In the genomic region with DNA sequence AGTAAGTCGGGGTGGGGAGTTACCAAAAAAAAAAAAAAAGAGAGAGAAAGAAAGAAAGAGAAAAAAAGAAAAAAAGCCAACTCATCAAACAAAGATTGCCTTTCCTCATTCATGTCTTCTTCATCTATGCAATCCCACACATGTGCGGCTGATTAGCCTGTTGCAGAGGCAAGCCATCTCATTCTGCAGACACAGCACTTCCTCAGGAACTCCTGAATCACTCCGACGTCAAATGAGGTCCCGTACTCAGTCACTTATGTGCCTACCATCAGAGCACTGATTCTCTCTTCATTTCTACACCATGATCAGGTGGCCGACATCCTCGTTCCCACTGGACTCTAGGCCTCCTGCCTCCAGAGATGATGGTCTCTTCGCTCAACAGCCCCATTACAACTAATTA, we compare ENCODE assay signal across 22 mouse cellular contexts.
"Had no signal": no experiment of that assay in that cellular context is flagged by ENCODE, and none has a peak within 500 bp of the region (broad histone marks: within the 10 kb centered on the region; RNA-seq: fewer than 3 reads in every experiment).

No protein-coding gene starts in this region.

- H3K4me1 ChIP-seq: kidney, embryonic 15.5 days; liver, embryonic 12.5 days; liver, embryonic 15.5 days; midbrain, embryonic 10.5 days; midbrain, embryonic 13.5 days; neural tube, embryonic 12.5 days had no signal

- DNase-seq: kidney, adult 8-10 months; kidney, postnatal 10 days; kidney, postnatal 36 days; liver; lung, adult 18-20 months; lung, postnatal 10 days; lung, postnatal 36 days; retina, postnatal 1 day; right cerebral cortex, postnatal 25 days; spleen, adult 18-20 months; thymus, postnatal 25 days had no signal

- H3K9ac ChIP-seq: kidney, embryonic 15.5 days; limb, embryonic 13.5 days; liver, embryonic 12.5 days; liver, embryonic 15.5 days; lung, embryonic 15.5 days; midbrain, embryonic 13.5 days; neural tube, embryonic 12.5 days; stomach, embryonic 15.5 days had no signal

- H3K36me3 ChIP-seq: liver, embryonic 12.5 days; liver, embryonic 15.5 days; midbrain, embryonic 13.5 days; stomach, embryonic 15.5 days had no signal

- H3K27ac ChIP-seq: kidney, embryonic 15.5 days; limb, embryonic 10.5 days; limb, embryonic 13.5 days; liver, embryonic 12.5 days; liver, embryonic 15.5 days; lung, embryonic 15.5 days; midbrain, embryonic 10.5 days; midbrain, embryonic 13.5 days; neural tube, embryonic 12.5 days; stomach, embryonic 15.5 days had no signal

- H3K27me3 ChIP-seq: kidney, embryonic 15.5 days; limb, embryonic 13.5 days; liver, embryonic 12.5 days; liver, embryonic 15.5 days; lung, embryonic 15.5 days; midbrain, embryonic 13.5 days; neural tube, embryonic 12.5 days; stomach, embryonic 15.5 days had no signal

- H3K4me2 ChIP-seq: kidney, embryonic 15.5 days; limb, embryonic 13.5 days; liver, embryonic 12.5 days; liver, embryonic 15.5 days; lung, embryonic 15.5 days; midbrain, embryonic 13.5 days; neural tube, embryonic 12.5 days; stomach, embryonic 15.5 days had no signal

- ATAC-seq: liver, embryonic 12.5 days; midbrain, embryonic 13.5 days had no signal

- H3K4me3 ChIP-seq: kidney, embryonic 15.5 days; limb, embryonic 10.5 days; limb, embryonic 13.5 days; liver, embryonic 12.5 days; liver, embryonic 15.5 days; lung, embryonic 15.5 days; megakaryocyte, embryonic 14.5 days; midbrain, embryonic 10.5 days; midbrain, embryonic 13.5 days; neural tube, embryonic 12.5 days; stomach, embryonic 15.5 days had no signal

- H3K9me3 ChIP-seq: kidney, embryonic 15.5 days; limb, embryonic 10.5 days; liver, embryonic 12.5 days; liver, embryonic 15.5 days; lung, embryonic 15.5 days; midbrain, embryonic 13.5 days; stomach, embryonic 15.5 days had no signal
